Mouse (Mus musculus) leukemia stem cell, adult 10-12 weeks (primary cell): ENCODE measurements around the gene Btnl9. TPM values are rescaled to one million over a fixed set of nuclear protein-coding genes. Genes with fewer than 3 reads are reported as not detected.

Experiments used
- polyA plus RNA-seq: library from polyadenylated mRNA; stranded (reverse); fragments of >175 nt; gene quantifications from 2 replicates; pipeline ENCODE4 v1.2.3, GENCODE M21; 2012; ENCODE audit warnings: low replicate concordance

Gene Btnl9
- polyA plus RNA-seq: not detected in 2 replicates

DNA sequence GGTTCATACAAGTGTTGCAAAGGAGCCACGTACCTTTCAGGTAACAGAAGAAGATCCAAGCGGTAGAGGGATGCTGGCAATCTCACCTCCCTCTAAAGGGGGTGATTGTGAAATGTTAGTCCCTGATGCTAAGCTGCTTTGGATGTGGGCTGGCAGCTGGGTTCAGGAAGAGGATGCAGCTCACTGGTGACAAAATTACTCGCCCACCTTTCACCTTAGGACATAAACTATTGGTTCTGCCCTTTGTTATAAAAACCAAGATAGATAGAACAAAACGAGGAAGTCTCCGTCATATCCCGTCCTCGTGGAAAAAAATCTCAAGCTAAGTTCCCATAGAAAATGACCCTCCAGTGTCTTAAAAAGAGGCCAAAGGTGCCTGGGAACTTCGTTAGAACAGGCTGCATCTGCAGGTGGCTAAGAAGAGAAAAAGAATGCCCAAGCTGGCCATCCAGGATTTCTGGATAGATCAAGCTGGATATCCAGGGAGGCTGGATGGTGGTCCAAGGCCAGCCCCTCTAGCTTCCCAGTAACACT is at the start of gene Btnl9:
Gene Btnl9 (minus strand): TSS at position 205 of the 534 bp plus-strand sequence.

DNA sequence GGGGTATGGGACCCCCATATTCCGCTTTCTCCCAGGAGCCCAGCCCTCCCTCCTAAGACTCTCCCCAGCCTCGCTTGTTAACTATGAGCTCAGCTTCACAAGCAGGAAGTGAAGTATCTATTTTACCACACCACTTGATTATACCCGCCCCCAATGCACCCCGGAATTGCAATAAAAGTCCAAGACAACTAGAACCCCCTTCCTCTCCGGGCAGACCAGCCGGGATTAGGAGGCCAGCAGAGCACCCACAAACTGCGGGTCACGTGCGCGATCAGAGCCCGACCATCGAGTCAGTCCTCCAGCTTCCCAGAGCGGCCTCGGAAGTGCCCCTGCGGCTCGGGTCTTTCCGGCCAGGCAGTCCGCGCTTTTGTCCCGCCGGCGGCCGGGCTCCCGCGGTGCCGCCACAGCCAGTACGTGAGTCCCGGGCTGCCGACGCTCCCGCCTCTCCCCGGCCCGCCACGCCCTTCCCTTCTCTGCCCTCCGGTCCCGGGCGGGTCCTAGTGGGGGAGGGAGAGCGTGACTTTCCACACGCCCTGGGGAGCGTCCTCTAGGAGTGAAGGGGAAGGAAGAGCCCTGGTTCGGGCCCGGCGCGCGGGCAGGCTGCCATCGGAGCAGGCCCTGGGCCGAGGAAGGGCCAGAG is 16.3 kb upstream of the Btnl9 start, which contains the start of gene Zfp62:
Gene Zfp62 (plus strand): TSS at position 164 of the 640 bp plus-strand sequence.

GRCm38 (mm10) chr11:49154077-49154476 is 32.9 kb downstream of the Btnl9 start, which contains the start of gene Olfr1394:
Olfr1394 (plus strand) TSS chr11:49154377.

GRCm38 (mm10) chr11:49141974-49142373 is 45.0 kb downstream of the Btnl9 start, which contains the start of gene Olfr1395:
Olfr1395 (plus strand) TSS chr11:49142274.

Other genes starting within 250 kb of the Btnl9 start
- gene Psme2b, start 241.0 kb downstream of the Btnl9 start, polyA plus RNA-seq: 0.36 and 3.4 TPM in 2 replicates
- 0.06 TPM in 1 of 2 replicates, not detected in the other for gene Olfr56, start 208.3 kb downstream of the Btnl9 start, polyA plus RNA-seq
- gene 9930111J21Rik1, start 207.8 kb downstream of the Btnl9 start, polyA plus RNA-seq: 0.72 and 1.9 TPM in 2 replicates
- 0.16 TPM in 1 of 2 replicates, not detected in the other for gene Gm12185, start 194.9 kb downstream of the Btnl9 start, polyA plus RNA-seq
- gene Tgtp1, start 193.0 kb downstream of the Btnl9 start, polyA plus RNA-seq: 0.47 and 1.3 TPM in 2 replicates
- gene 9930111J21Rik2, start 135.9 kb downstream of the Btnl9 start, polyA plus RNA-seq: 0.92 and 1.5 TPM in 2 replicates
- 11.7 and 11.9 TPM in 2 replicates for gene Tgtp2, start 123.0 kb downstream of the Btnl9 start, polyA plus RNA-seq
- gene Ifi47, start 110.6 kb downstream of the Btnl9 start, polyA plus RNA-seq: 2.3 and 3.4 TPM in 2 replicates
- not detected in 2 replicates for gene Olfr1396, start 72.3 kb downstream of the Btnl9 start, polyA plus RNA-seq
- not detected in 2 replicates for gene Olfr1395, start 44.9 kb downstream of the Btnl9 start, polyA plus RNA-seq
- gene Olfr1394, start 32.8 kb downstream of the Btnl9 start, polyA plus RNA-seq: not detected in 2 replicates
- 4.6 and 6.1 TPM in 2 replicates for gene Zfp62, start 16.1 kb upstream of the Btnl9 start, polyA plus RNA-seq
- 127 and 153 TPM in 2 replicates for gene Mgat1, start 57.0 kb upstream of the Btnl9 start, polyA plus RNA-seq
- not detected in 2 replicates for gene Olfr1393, start 91.1 kb upstream of the Btnl9 start, polyA plus RNA-seq
- not detected in 2 replicates for gene Olfr1392, start 98.1 kb upstream of the Btnl9 start, polyA plus RNA-seq
- not detected in 2 replicates for gene Olfr10, start 117.6 kb upstream of the Btnl9 start, polyA plus RNA-seq
- not detected in 2 replicates for gene Olfr1391, start 135.6 kb upstream of the Btnl9 start, polyA plus RNA-seq
- gene Olfr1390, start 148.0 kb upstream of the Btnl9 start, polyA plus RNA-seq: not detected in 2 replicates
- gene Olfr1389, start 235.9 kb upstream of the Btnl9 start, polyA plus RNA-seq: 0.23 TPM in 1 of 2 replicates, not detected in the other
- not detected in 2 replicates for gene Olfr1388, start 249.5 kb upstream of the Btnl9 start, polyA plus RNA-seq